Mouse (Mus musculus) C2C12 (cell line): ENCODE data around the gene Gm9376. TPM values are rescaled to one million over a fixed set of nuclear protein-coding genes. Genes with fewer than 3 reads are reported as not detected.

ENCODE experiments used
- H3K27me3 ChIP-seq: one replicate; pipeline ENCODE4 v1.6.1; 2011; ENCODE audit not compliant: control insufficient read depth, insufficient read depth, insufficient read length
- H3K36me3 ChIP-seq: one replicate; pipeline ENCODE4 v1.6.1; 2011; ENCODE audit not compliant: control insufficient read depth, insufficient read depth
- H3K4me3 ChIP-seq: one replicate; pipeline ENCODE4 v1.5.1; 2011; ENCODE audit warnings: mild to moderate bottlenecking, control low read depth; ENCODE audit not compliant: poor library complexity, insufficient read depth, severe bottlenecking
- H3K79me2 ChIP-seq: one replicate; pipeline ENCODE4 v1.6.1; 2011; ENCODE audit not compliant: control insufficient read depth, insufficient read depth
- H3K79me3 ChIP-seq: one replicate; pipeline ENCODE4 v1.6.1; 2011; ENCODE audit warnings: low read depth, control low read depth
- H3ac ChIP-seq: one replicate; pipeline ENCODE3; 2011; ENCODE audit warnings: low read depth; ENCODE audit not compliant: control insufficient read depth, insufficient read length
- CEBPB ChIP-seq: IDR thresholded peaks from one replicate; pipeline ENCODE4 v1.6.1; 2011; ENCODE audit warnings: low read depth, mild to moderate bottlenecking, control low read depth, moderate library complexity
- CTCF ChIP-seq: IDR thresholded peaks from one replicate; pipeline ENCODE4 v1.5.1; 2011; ENCODE audit not compliant: control insufficient read depth, insufficient read depth, insufficient read length
- FOSL1 ChIP-seq: IDR thresholded peaks from one replicate; pipeline ENCODE4 v1.8.0; 2011; ENCODE audit warnings: mild to moderate bottlenecking, low read length; ENCODE audit not compliant: poor library complexity, insufficient read depth, severe bottlenecking
- MAX ChIP-seq: IDR thresholded peaks from one replicate; pipeline ENCODE4 v1.6.1; 2011; ENCODE audit warnings: mild to moderate bottlenecking, control low read depth
- MYOD1 ChIP-seq: IDR thresholded peaks from one replicate; pipeline ENCODE4 v1.6.1; 2011; ENCODE audit warnings: low read depth; ENCODE audit not compliant: control insufficient read depth, insufficient read length
- MYOG ChIP-seq: IDR thresholded peaks from one replicate; pipeline ENCODE4 v1.6.1; 2011; ENCODE audit not compliant: control insufficient read depth, insufficient read length; ENCODE audit errors: extremely low read depth
- USF1 ChIP-seq: IDR thresholded peaks from one replicate; pipeline ENCODE4 v1.6.1; 2011; ENCODE audit warnings: low read depth, mild to moderate bottlenecking, control low read depth, moderate library complexity
- polyA plus RNA-seq: library from polyadenylated mRNA; unstranded; fragments of >200 nt; fragmentation: generic; extraction: Trizol; gene quantifications from one replicate; pipeline ENCODE4 v1.2.1, GENCODE M21; 2012; ENCODE audit warnings: missing spikeins

The Gm9376 gene
- polyA plus RNA-seq, 1 experiment: not detected

GRCm38 (mm10) chr14:118232381-118232970 is 34.3 kb upstream of the Gm9376 start:
- Histone ChIP-seq H3K79me3 (no peaks in the 10 kb centered on the region), H3K36me3 (no peaks in the 10 kb centered on the region), H3K4me3 (no peak overlapping the region), H3ac (no peak overlapping the region), H3K79me2 (no peaks in the 10 kb centered on the region), H3K27me3 (peaks cover 51% of the 10 kb centered on the region)
- TF ChIP-seq FOSL1 (no peak), MYOD1 (no peak), CEBPB (no peak), MAX (no peak)

- Histone ChIP-seq H3K79me2 (no peaks in the 10 kb centered on the region), H3K36me3 (no peaks in the 10 kb centered on the region), H3K27me3 (peaks cover 38% of the 10 kb centered on the region), H3ac (no peak overlapping the region), H3K79me3 (no peaks in the 10 kb centered on the region), H3K4me3 (no peak overlapping the region)
- TF ChIP-seq CEBPB: no peak
- TF ChIP-seq MYOG: no peak
- no peak for TF ChIP-seq MYOD1
- no peak for TF ChIP-seq MAX
- TF ChIP-seq FOSL1: no peak
- TF ChIP-seq USF1: no peak
- TF ChIP-seq CTCF: no peak
Observed at GRCm38 (mm10) chr14:118233786-118234540, 32.8 kb upstream of the Gm9376 start.

- Histone ChIP-seq H3K27me3 (peaks cover 44% of the 10 kb centered on the region), H3K79me2 (no peaks in the 10 kb centered on the region), H3K36me3 (no peaks in the 10 kb centered on the region), H3K79me3 (no peaks in the 10 kb centered on the region), H3K4me3 (no peak overlapping the region), H3ac (no peak overlapping the region)
- TF ChIP-seq FOSL1 (no peak), MAX (no peak), CTCF (no peak), MYOG (no peak), MYOD1 (no peak)
Observed at GRCm38 (mm10) chr14:118234541-118235210, 32.1 kb upstream of the Gm9376 start.

GRCm38 (mm10) chr14:118235361-118235972 is 31.3 kb upstream of the Gm9376 start:
- no peaks in the 10 kb centered on the region for H3K79me3 ChIP-seq
- peaks cover 44% of the 10 kb centered on the region for H3K27me3 ChIP-seq
- H3K79me2 ChIP-seq: no peaks in the 10 kb centered on the region
- no peak overlapping the region for H3K4me3 ChIP-seq
- no peak overlapping the region for H3ac ChIP-seq
- TF ChIP-seq FOSL1 (no peak), MYOD1 (no peak)
- H3K36me3 ChIP-seq: no peaks in the 10 kb centered on the region

GRCm38 (mm10) chr14:118235973-118236885 is 30.5 kb upstream of the Gm9376 start:
- no peaks in the 10 kb centered on the region for H3K79me3 ChIP-seq
- H3K27me3 ChIP-seq: peaks cover 39% of the 10 kb centered on the region
- no peaks in the 10 kb centered on the region for H3K79me2 ChIP-seq
- no peaks in the 10 kb centered on the region for H3K36me3 ChIP-seq
- H3K4me3 ChIP-seq: no peak overlapping the region
- no peak overlapping the region for H3ac ChIP-seq
- TF ChIP-seq MYOD1: no peak
